Mouse (Mus musculus): ENCODE results near the gene Rbpj.
A peak's percentile ranks its signal among the peaks of the same experiment; 100 is the strongest.
"Not testable (repeated sequence)": the region's sequence is repeated elsewhere in the genome, so short reads cannot be mapped to it uniquely, and the experiment has no call there.

Gene Rbpj

GRCm38 (mm10) chr5:53514959-53515612 is 49.1 kb downstream of the Rbpj start:
- DNase-seq, result no peak

DNA sequence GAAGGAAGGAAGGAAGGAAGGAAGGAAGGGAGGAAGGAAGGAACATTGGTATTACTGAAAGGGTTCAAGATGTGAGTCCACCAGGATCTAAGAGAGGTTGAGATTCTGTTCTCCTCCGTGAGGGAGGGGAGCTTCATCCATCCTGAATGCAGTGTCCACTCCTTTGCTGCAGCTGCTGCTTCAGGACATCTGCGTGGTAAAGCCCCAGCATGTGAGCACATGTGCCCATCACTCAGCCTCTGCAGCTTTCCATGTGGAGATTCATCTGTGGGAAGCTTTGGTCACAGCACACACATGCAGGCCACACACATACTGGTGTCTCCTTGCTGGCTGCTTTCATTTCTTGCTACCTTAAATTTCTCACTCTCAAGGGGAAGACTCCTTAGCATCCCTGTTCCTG is 50.5 kb downstream of the Rbpj start:
- no peak for DNase-seq

DNA sequence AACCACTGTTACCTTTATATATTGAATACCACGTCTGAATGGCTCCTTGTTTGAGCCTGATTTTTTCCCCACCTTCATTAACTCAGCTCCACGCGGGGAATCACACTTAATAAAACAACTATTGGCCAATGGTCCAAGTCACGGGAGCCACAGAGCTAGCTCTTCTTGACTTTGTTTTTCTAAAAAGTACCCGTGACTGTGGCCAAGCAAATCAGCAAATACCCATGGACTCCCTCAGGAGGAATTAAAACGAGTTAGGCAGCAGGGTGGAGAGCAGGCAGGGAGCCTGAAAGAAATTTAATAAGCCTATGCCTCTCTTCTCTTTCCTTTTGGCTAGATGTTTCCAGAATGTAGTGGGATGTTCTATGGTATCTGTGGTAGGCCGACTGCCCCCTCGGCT is 51.9 kb downstream of the Rbpj start:
- DNase-seq, result no peak

DNA sequence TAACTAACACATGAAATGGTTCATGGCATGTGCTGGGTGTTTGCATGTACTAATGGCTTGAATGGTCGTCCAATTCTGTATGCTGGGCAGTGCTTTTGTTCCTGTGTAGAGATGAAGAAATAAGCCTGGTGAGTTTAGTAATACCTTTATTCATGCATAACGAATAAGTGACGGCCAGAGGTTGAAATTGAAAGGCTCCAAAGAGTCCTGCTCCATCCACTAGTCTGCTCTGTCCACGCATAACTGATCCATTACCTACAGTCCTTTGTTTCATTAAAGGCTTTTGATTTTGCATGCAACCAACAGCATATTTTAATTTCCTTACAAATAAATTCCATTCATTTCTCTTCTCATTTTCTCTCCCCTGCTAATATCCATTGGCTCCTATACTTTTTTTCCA is 53.2 kb downstream of the Rbpj start:
- no peak for DNase-seq

DNA sequence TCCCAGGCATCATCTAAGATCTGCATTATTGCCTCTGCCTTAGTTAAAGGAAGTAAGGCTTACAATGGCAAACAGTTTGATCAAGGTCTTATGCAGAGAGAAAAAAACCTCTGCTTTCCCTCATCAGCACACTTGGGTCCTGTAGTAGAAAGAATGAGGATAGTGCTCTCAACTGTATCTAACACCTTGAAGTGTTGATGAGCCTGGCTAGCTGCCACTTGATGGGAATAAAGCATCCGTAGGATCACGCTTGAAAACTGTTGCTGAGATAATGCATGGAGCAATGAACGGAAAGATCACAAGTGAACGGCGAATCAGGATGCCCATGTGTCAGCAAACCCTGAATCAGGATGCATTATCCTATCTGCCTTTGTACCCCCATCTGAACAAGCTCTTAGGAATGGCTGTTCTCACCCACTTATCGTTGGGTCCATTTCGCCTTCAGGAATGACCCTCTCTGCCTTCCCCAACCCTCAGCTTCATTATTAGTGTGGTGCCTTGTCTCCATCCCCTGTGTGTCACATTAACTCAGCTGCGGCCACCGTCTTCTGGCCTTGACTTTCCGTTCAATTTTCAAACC is 54.1 kb downstream of the Rbpj start:
- DNase-seq, result no peak

DNA sequence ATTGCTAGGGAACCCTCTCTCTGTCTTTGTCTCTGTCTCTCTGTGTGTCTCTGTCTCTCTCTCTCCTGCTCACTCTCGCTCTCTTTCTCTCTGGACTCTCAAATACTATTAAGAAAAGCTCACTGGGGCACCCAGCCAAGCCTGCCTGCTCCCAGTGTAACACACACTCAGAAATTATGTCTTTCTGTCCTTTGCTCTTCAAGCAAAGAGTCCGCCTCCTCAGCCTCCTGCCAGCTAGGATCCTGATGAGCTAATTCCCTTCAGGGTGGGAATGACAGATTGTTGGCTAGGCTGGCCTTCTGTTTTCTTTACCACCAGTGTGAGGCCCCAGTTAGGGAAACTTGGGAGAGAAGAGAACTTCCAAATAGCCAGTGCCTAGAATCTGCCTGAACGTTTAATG is 57.1 kb downstream of the Rbpj start:
- DNase-seq, result no peak

- DNase-seq, result no peak
Measured at GRCm38 (mm10) chr5:53524162-53524561, 58.2 kb downstream of the Rbpj start.

GRCm38 (mm10) chr5:53524831-53525230 is 58.9 kb downstream of the Rbpj start:
- DNase-seq, result no peak

- peak; percentile 53 for DNase-seq
Measured at GRCm38 (mm10) chr5:53525305-53526069, 59.5 kb downstream of the Rbpj start.

DNA sequence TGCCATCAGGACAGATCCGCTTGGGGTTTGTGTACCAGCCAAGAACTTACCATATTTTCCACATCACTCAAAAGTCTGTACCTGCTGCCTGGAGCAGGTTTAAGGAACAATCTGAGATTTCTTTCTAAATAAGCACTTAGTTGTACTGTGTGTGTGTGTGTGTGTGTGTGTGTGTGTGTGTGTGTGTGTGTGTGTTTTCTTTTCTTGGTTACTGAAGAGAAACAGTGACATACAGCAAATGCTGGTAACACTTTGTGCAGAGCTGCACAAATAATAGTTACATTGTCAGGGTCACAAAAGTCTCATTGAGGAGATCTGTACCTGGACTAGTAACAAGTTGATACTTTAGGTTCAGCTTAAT is 60.1 kb downstream of the Rbpj start:
- no peak for DNase-seq

GRCm38 (mm10) chr5:53529846-53530245 is 63.9 kb downstream of the Rbpj start:
- no peak for DNase-seq

DNA sequence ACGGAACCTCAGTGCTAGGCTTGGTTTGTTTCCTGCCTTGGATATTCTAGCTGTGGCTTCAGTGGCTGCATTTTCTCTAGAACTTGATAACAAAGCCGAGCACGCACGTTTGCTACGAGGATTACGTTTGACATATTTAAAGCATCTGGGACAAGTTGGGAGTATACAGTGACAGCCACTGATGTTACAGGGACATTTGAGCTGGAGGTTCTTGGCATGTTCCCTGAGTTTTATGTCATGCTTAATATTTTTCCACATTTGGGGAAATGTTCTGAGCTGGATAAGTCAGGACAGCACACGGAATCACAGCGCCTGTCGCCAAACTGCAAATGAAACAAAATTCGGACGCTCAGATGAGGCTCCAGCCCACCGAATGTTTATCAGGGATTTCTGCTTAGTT is 69.1 kb downstream of the Rbpj start:
- no peak for DNase-seq

- DNase-seq, result no peak
Measured at GRCm38 (mm10) chr5:53536635-53537554, 70.9 kb downstream of the Rbpj start.

GRCm38 (mm10) chr5:53539860-53540633 is 74.1 kb downstream of the Rbpj start:
- no peak for DNase-seq

DNA sequence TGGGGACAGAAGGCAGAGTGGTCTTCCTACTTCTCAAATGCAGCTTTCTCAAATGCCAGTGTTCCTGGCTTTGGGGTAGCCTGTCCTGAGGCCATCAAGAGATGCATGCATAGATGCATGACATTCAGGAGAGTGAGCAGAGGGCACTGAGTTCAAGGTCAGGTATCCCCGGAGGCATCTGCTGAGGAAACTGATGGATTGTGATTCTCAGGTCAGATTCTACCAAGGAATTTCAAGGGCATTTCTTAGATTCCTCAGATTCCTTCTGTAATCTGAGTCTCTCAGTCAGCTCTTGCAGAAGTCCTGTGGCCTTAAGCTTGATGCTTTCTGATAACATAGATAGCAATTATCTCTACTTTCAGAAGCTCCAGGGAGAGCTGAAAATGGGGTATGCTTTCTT is 76.1 kb downstream of the Rbpj start:
- no peak for DNase-seq

- DNase-seq, result no peak
Measured at GRCm38 (mm10) chr5:53543399-53543798, 77.4 kb downstream of the Rbpj start.

DNA sequence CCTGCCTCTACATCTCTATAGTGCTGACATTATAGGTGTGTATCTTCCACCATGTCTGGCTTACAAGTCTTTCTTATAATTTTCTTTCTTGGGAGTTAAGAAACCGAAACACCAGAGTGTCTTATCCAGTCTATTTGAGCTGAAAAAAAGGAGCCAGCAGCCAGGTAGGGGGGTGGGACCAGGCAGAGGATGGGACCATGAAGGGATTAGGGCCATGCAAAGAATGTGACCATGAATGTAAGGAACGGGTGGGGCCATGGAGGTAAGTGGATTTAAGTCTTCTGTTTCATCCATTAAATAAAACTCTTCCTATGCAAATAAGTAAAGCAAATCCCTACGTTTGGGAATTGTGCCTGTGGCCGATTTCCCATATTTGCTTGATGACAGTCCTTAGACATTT is 78.0 kb downstream of the Rbpj start:
- DNase-seq, result no peak

GRCm38 (mm10) chr5:53546440-53546839 is 80.5 kb downstream of the Rbpj start:
- DNase-seq, result no peak

DNA sequence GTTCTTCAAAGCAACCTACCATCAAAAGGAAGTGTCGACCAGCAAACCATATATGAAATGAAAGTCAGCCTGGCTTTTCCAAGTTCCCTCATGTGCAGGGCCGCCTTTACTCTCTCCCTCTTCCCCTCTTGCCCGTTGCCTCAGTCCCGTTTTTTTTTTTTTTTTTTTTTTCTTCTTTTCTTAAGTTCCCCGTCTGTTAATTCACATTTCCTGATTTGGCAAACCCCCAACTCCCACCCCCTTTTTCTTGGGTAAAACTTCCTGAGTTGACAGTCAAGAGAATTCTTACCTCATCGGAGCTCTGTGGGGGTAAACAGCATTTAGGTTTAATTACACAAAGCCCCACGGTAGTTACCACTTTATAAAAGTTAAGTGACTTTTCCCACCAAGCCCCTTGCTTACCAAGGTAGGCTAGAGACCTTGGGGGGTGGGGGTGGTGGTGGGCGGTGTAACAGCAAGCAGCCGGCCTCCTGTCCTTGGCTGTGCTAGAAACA is 81.1 kb downstream of the Rbpj start:
- DNase-seq, result no peak

DNA sequence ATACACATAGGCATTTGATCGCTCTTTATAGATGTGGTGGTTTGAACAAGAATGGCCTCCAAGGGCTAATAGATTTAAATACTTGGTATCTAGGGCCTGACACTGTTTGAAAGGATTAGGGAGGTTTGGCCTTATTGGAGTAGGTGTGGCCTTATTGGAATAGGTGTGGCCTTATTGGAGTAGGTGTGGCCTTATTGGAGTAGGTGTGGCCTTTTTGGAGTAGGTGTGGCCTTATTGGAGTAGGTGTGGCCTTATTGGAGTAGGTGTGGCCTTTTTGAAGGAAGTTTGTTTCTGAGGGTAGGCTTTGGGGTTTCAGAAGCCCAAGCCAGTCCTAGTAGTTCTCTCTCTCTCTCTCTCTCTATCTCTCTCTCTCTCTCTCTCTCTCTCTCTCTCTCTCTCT is 84.4 kb downstream of the Rbpj start:
- not testable (repeated sequence) for DNase-seq

- DNase-seq, result no peak
Measured at GRCm38 (mm10) chr5:53551394-53551793, 85.4 kb downstream of the Rbpj start.

GRCm38 (mm10) chr5:53551910-53552309 is 86.0 kb downstream of the Rbpj start:
- DNase-seq, result no peak

All from cerebellum, adult 8-10 months (tissue).